Mouse (Mus musculus) kidney, adult 2 months (tissue): ENCODE results near the gene Nfib.

ENCODE experiments used
- CTCF ChIP-seq: fragments of 200-500 bp; conservative IDR thresholded peaks from 2 replicates; pipeline ENCODE4 v1.5.1; 2011; ENCODE audit warnings: low read depth, mild to moderate bottlenecking, control low read depth, low read length, moderate library complexity, mixed read lengths; ENCODE audit not compliant: insufficient read depth, insufficient read length
- POLR2A ChIP-seq: fragments of 200-500 bp; IDR thresholded peaks from one replicate; pipeline ENCODE4 v1.6.1; 2011; ENCODE audit warnings: low read depth, low read length, control low read depth

DNA sequence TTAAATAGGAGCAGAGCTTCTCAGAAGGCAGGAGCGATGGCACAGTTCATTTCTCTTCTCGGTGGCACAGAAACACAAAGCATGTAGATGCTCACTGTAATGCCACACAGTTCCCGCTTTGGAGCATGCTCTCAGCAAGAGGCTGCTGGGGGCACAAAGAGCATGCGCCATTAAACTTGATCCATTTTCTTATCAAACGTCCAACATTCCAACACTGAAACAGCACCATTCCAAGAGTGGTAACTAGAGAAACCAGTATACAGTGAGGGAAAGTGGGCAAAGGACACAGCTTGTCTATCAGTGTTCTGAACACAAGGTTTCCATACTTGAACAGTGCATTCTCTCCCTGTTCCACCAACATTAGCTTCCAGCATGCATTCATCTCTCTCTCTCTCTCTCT lies 206.3 kb downstream of the Nfib start:
- TF ChIP-seq CTCF (no peak), POLR2A (no peak)
